Mouse (Mus musculus): Measurements from ENCODE around the gene Gm17654.
"Not testable (repeated sequence)": the region's sequence is repeated elsewhere in the genome, so short reads cannot be mapped to it uniquely, and the experiment has no call there.

Gene Gm17654

DNA sequence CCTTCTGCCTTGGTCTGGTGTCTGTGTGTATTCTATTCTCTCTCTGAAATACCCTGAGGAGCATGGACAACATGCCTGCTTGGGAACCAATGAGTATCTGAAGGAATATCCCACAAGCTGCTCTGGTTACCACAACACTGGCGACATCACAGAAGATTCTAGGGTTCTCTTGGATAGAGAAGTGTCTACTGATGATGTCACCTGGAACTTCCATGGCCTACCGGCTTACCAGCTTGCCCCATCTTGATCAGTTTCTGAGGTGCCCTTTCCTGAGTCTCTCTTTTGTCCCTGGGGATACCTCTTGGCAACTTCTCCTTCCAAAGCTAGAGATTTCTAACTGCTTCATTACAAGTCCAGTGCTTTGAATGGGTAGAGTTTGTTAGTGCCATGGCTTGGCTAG, at the start of gene Gm17654:
TSS of gene Gm17654 (minus strand) at position 101 of the 400 bp plus-strand sequence.
- not testable (repeated sequence) for DNase-seq (ENCODE audit: low spot score)

DNA sequence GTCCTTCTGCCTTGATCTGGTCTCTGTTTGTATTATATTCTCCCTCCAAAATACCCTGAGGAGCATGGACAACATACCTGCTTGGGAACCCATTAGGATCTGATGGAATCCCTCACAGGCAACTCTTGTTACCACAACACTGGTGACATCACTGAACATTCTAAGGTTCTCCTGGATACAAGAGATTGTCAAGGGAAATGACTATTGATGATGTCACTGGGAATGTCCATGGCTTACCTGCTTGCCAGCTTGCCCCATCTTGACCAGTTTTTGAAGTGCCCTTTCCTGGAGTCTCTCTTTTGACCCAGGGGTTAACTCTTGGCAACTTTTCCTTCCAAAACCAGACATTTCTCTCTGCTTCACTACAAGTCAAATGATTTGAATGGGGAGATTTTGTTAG, 29.0 kb upstream of the Gm17654 start, which contains the start of gene Gm10375:
TSS of gene Gm10375 (minus strand) at position 101 of the 400 bp plus-strand sequence.
- DNase-seq (ENCODE audit: low spot score): not testable (repeated sequence)

DNA sequence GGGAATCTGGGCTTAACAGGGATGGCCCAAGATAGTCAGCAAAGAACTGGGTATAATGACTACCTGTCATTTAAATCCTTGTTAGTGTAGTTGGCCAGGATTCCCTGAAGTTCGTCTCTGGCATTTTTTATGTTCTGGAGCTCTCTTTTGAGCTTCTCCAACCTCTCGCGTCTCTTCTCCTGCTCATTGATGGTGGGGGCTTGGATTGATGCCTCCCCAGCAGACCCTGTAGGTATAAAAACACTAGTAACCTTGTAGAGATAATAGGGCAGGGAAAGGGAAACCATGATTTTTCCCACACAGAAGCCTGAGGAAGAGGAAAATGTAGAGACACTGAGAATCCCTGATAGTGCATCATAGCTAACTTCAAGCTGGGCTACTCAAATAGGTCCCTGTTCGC, 977 bp downstream of the Gm17654 start:
- not testable (repeated sequence) for DNase-seq (ENCODE audit: low spot score)

DNA sequence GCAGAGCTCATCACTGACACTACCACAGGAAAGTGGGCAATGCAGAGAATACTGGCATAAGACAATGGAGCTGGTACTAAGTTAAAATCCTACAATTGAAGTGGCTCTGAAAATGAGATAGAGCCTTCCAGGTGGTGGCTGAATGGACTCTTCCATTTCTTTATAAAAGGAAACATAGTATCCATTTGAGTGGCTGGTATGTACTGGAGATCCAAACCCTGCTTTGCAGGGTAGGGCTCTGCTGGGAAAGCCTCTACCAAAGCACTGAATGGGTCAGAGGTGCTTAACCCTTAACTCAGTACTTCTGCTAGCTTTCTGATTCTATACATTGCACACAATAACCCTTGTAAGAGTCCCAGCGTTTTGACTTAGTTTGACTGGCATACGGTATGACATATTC, 26.7 kb downstream of the Gm17654 start:
- peak; percentile 60 for DNase-seq (ENCODE audit: low spot score)

DNA sequence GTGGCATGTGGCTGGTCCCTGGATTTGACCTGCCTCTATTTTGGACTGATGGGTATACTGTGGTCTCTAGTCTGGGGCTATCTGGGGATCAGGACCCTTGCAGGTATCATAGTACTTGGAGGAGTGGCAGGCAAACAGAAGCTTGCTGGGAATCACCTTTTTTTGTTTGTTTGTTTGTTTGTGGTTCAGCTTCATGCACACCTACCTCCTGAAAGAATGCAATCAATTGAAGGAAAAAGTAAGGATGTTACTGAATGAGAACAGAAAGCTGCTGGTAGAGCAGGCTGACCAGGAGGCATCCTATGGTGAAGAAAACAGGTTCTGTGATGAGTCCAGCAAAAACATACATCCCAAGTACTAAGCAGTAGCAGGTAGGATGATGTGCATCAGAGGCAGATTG, 32.7 kb downstream of the Gm17654 start:
- DNase-seq (ENCODE audit: low spot score): not testable (repeated sequence)

DNA sequence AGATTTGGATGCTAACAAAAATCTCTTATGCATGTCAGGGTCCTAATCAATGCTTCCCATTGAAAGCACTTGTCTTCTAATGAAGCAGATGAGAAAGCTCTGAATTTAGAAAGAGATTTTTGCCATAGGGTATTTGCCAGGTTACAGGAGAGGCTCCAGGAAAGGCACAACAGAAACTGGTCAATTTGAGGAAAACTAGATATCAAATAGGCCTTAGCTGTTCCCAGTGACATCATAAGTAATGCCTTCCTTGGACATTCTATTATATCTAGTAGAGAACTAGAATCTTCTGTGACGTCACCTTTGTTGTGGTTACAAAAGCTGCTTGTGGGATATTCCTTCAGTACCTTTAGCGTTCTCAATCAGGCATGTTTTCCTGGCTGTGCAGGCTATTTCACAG, 35.7 kb downstream of the Gm17654 start, which contains the start of gene Gm5799:
TSS of gene Gm5799 (plus strand) at position 301 of the 400 bp plus-strand sequence.
- not testable (repeated sequence) for DNase-seq (ENCODE audit: low spot score)

DNA sequence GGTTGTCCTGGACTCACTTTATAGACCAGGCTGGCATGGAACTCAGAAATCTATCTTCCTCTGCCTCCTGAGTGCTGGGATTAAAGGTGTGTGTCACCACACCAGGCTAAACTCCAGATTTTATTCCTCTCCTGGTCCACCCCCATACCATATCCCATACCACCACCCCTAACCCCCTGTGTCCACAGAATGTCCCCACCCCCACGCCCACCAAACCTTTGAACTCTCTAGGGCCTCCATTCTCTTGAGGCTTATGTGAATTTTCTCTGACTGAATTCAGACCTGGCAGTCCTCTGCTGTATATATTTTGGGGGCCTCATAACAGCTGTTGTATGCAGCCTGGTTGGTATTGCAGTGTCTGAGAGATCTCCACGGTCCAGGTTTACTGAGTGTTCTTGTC, 40.8 kb downstream of the Gm17654 start:
- DNase-seq (ENCODE audit: low spot score): not testable (repeated sequence)

DNA sequence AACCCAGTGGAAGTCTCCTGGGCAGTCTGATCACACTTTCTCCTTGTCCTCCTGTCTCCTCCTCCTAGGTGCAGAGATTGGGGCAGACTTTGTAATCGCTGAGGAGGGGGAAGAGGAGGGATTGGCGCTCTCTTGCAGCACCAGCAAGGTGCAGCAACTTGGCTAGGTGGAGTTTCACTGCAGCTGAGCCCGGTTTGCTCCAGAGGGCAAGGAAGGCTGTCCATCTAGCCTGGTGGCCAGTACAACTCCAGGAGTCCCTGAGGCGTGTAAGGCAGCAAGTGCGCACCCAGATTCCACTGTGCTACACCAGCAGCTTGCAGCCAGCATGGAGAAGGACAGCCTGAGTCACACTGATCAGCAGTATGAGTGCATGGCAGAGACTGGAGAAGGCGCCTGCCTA, 46.6 kb downstream of the Gm17654 start:
- not testable (repeated sequence) for DNase-seq (ENCODE audit: low spot score)

DNA sequence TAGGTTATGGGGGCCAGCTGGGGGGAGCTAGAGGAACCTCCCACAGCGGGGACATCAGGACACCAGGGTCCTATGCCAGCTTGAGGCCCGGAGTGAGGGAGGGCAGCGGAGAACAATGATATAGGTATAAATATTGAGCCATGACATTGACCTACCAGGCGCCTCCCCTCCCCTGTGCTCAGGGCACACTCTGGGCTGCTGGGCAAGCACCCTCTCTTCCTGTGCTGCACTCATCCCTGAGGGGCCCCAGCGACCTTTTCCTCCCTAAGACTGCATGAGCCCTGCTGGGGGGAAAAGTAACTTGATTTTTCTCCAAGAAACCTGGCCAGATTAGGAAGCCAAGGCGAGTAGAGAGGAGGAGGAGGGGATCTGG, 46.9 kb downstream of the Gm17654 start:
- DNase-seq (ENCODE audit: low spot score): not testable (repeated sequence)

DNA sequence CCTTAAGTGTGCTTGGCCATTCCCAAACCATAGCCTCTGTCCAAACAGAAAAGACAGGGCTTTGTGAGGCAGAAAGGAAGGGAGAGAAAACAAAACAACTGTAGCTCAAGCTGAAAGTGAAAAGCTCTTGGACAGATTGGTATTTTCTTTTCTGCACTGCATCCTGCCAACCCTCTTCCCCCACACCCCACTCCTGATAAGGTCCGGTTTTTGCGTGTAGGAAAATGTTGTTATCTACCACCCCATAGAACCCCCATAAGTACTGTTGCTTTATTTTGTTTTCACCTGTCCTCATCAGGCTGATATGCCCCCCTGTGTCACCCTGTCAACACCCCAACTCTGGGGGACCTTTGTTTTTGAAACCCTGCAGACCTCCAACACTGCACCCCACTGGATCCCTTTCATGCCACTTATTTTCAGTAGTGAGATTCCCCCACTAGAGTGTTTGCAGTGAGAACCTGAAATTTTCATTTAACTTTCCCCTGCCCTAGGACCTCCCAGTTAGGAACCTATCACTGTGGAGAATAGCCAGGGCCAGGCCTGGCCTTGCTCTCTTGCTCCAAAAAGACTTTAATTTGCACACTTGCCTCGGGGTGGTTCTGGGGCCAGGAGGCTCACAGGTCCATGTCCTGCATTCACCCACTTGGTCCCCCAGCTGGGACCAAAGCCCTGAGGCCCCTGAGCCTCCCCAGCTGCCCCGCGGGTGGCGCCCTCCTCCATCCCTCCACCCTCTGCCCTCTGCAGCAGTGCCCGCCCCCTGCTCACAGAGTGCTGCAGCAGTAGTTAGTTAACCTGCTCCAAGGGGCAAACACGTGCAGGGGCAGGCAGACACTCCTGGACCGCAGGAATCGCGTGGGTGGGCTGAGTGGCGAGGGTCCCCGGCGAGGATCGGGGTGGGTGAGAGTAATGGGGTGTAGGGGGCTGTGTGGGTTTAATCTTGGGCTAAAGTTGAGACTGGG, 47.6 kb downstream of the Gm17654 start:
- not testable (repeated sequence) for DNase-seq (ENCODE audit: low spot score)
